Mouse (Mus musculus): ENCODE data around the gene Atad5. TPM values are rescaled to one million over a fixed set of nuclear protein-coding genes. Genes with fewer than 3 reads are reported as not detected.

Atad5 gene
- polyA plus RNA-seq, 1 experiment from 2014 or later = 1.9 TPM

Other genes starting within 250 kb of the Atad5 start
- 27.8 to 53.2 TPM (median 43.3 TPM) in 3 replicates for gene Utp6, start 127.0 kb upstream of the Atad5 start, polyA plus RNA-seq (2018)
- gene Suz12, start 96.3 kb upstream of the Atad5 start, polyA plus RNA-seq (2018) = 19.6 to 30.9 TPM (median 24.4 TPM) in 3 replicates
- 27.5 to 59.0 TPM (median 37.3 TPM) in 3 replicates for gene Crlf3, start 8.4 kb upstream of the Atad5 start, polyA plus RNA-seq (2018)
- 7.9 to 16.0 TPM (median 9.1 TPM) in 3 replicates for gene Tefm, start 52.8 kb downstream of the Atad5 start, polyA plus RNA-seq (2018)
- 54.5 to 101 TPM (median 85.2 TPM) in 3 replicates for gene Adap2, start 64.7 kb downstream of the Atad5 start, polyA plus RNA-seq (2018)
- 8.8 to 30.5 TPM (median 15.2 TPM) in 3 replicates for gene Rnf135, start 94.5 kb downstream of the Atad5 start, polyA plus RNA-seq (2018)
- 29.4 to 36.6 TPM (median 30.4 TPM) in 3 replicates for gene Rhot1, start 119.6 kb downstream of the Atad5 start, polyA plus RNA-seq (2018)
- 0.03 TPM in 1 of 3 replicates, not detected in the others for gene Rhbdl3, start 211.5 kb downstream of the Atad5 start, polyA plus RNA-seq (2018)

Measured in macrophage (primary cell).